Mouse (Mus musculus) E14TG2a.4 (cell line): ENCODE measurements at regions not wholly inside any gene's neighbourhood (a gene's known extent, or its start where the extent isn't known, plus 50 kb on each side); places are given as distances from the start of the nearest gene placed in this dataset.
A peak's percentile ranks its signal among the peaks of the same experiment; 100 is the strongest.

Source experiments
- H3K27me3 ChIP-seq: 2 replicates; pipeline ENCODE4 v1.6.1; 2014; ENCODE audit warnings: low read length, control low read depth; ENCODE audit not compliant: insufficient read depth
- H3K36me3 ChIP-seq: 2 replicates; pipeline ENCODE4 v1.6.1; 2014; ENCODE audit warnings: low read length, control low read depth; ENCODE audit not compliant: insufficient read depth
- H3K4me1 ChIP-seq: replicated peaks from 2 replicates; pipeline ENCODE4 v1.6.1; 2014; ENCODE audit warnings: low read depth, low read length, control low read depth
- H3K4me3 ChIP-seq: replicated peaks from 2 replicates; pipeline ENCODE4 v1.5.1; 2014; ENCODE audit warnings: mild to moderate bottlenecking, low read length
- H3K9me3 ChIP-seq: 2 replicates; pipeline ENCODE4 v1.6.1; 2014; ENCODE audit warnings: low read length, control low read depth
- CTCF ChIP-seq: conservative IDR thresholded peaks from 2 replicates; pipeline ENCODE4 v1.5.1; 2014; ENCODE audit warnings: low read length
- NANOG ChIP-seq: IDR thresholded peaks from 2 replicates; pipeline ENCODE4 v1.6.1; 2014; ENCODE audit warnings: borderline replicate concordance, low read length, mixed read lengths
- POU5F1 ChIP-seq: IDR thresholded peaks from 2 replicates; pipeline ENCODE4 v1.6.1; 2014; ENCODE audit warnings: low read length, borderline replicate concordance

- no peaks in the 10 kb centered on the region for H3K4me1 ChIP-seq
- no peaks in the 10 kb centered on the region for H3K9me3 ChIP-seq
- H3K4me3 ChIP-seq, result no peak overlapping the region
- no peaks in the 10 kb centered on the region for H3K27me3 ChIP-seq
- H3K36me3 ChIP-seq, result no peaks in the 10 kb centered on the region
- TF ChIP-seq CTCF (peak; percentile 18; the same call in 1 of the 2 replicates), POU5F1 (no peak), NANOG (no peak)
Measured at GRCm38 (mm10) chr11:18821384-18821783, 197.4 kb downstream of the Meis1 start.

- no peaks in the 10 kb centered on the region for H3K9me3 ChIP-seq
- H3K27me3 ChIP-seq, result no peaks in the 10 kb centered on the region
- no peak overlapping the region for H3K4me3 ChIP-seq
- no peak for TF ChIP-seq POU5F1
- no peak for TF ChIP-seq CTCF
- TF ChIP-seq NANOG, result no peak
- H3K36me3 ChIP-seq, result no peaks in the 10 kb centered on the region
- no peaks in the 10 kb centered on the region for H3K4me1 ChIP-seq
Measured at GRCm38 (mm10) chr11:18814110-18814509, 204.7 kb downstream of the Meis1 start.

- TF ChIP-seq NANOG (no peak), CTCF (no peak), POU5F1 (no peak)
Measured at GRCm38 (mm10) chr11:18767479-18767878, 251.3 kb downstream of the Meis1 start.

GRCm38 (mm10) chr11:18766458-18767016 lies 252.2 kb downstream of the Meis1 start:
- TF ChIP-seq POU5F1 (no peak), NANOG (no peak), CTCF (no peak)
- no peak overlapping the region for H3K4me3 ChIP-seq
- no peaks in the 10 kb centered on the region for H3K36me3 ChIP-seq
- no peaks in the 10 kb centered on the region for H3K9me3 ChIP-seq
- no peaks in the 10 kb centered on the region for H3K27me3 ChIP-seq
- H3K4me1 ChIP-seq, result no peaks in the 10 kb centered on the region

More at GRCm38 (mm10) chr11:18767479-18767878, 251.3 kb downstream of the Meis1 start:
- no peaks in the 10 kb centered on the region for H3K36me3 ChIP-seq
- no peak overlapping the region for H3K4me3 ChIP-seq
- no peaks in the 10 kb centered on the region for H3K4me1 ChIP-seq
- no peaks in the 10 kb centered on the region for H3K27me3 ChIP-seq
- no peaks in the 10 kb centered on the region for H3K9me3 ChIP-seq

GRCm38 (mm10) chr11:18758591-18759074 lies 260.2 kb downstream of the Meis1 start:
- TF ChIP-seq NANOG (no peak), CTCF (no peak), POU5F1 (no peak)
- Histone ChIP-seq H3K9me3 (no peaks in the 10 kb centered on the region), H3K4me3 (no peak overlapping the region), H3K27me3 (peaks cover 4% of the 10 kb centered on the region; the same call in 1 of the 2 replicates), H3K4me1 (no peaks in the 10 kb centered on the region; the same call in 1 of the 2 replicates), H3K36me3 (no peaks in the 10 kb centered on the region)

GRCm38 (mm10) chr11:18756576-18756975 lies 262.2 kb downstream of the Meis1 start:
- TF ChIP-seq CTCF, result no peak
- no peak for TF ChIP-seq POU5F1
- TF ChIP-seq NANOG, result no peak
- no peaks in the 10 kb centered on the region; the same call in 1 of the 2 replicates for H3K4me1 ChIP-seq
- no peak overlapping the region for H3K4me3 ChIP-seq
- H3K9me3 ChIP-seq, result no peaks in the 10 kb centered on the region
- H3K27me3 ChIP-seq, result peaks cover 7% of the 10 kb centered on the region; the same call in 1 of the 2 replicates
- no peaks in the 10 kb centered on the region for H3K36me3 ChIP-seq

- TF ChIP-seq CTCF, result no peak
- no peak for TF ChIP-seq POU5F1
- no peak for TF ChIP-seq NANOG
- Histone ChIP-seq H3K4me1 (no peaks in the 10 kb centered on the region; the same call in 1 of the 2 replicates), H3K27me3 (peaks cover 13% of the 10 kb centered on the region; the same call in 1 of the 2 replicates), H3K9me3 (no peaks in the 10 kb centered on the region), H3K4me3 (no peak overlapping the region), H3K36me3 (no peaks in the 10 kb centered on the region)
Measured at GRCm38 (mm10) chr11:18754732-18755525, 263.9 kb downstream of the Meis1 start.

GRCm38 (mm10) chr11:18753856-18754255 lies 264.9 kb downstream of the Meis1 start:
- Histone ChIP-seq H3K9me3 (no peaks in the 10 kb centered on the region), H3K27me3 (peaks cover 16% of the 10 kb centered on the region; the same call in 1 of the 2 replicates), H3K36me3 (no peaks in the 10 kb centered on the region), H3K4me1 (peaks cover 5% of the 10 kb centered on the region), H3K4me3 (no peak overlapping the region)
- no peak for TF ChIP-seq NANOG
- TF ChIP-seq CTCF, result no peak
- TF ChIP-seq POU5F1, result no peak

- Histone ChIP-seq H3K27me3 (peaks cover 16% of the 10 kb centered on the region; the same call in 1 of the 2 replicates), H3K9me3 (no peaks in the 10 kb centered on the region), H3K4me1 (peaks cover 9% of the 10 kb centered on the region), H3K36me3 (no peaks in the 10 kb centered on the region), H3K4me3 (no peak overlapping the region)
- no peak for TF ChIP-seq NANOG
- no peak for TF ChIP-seq POU5F1
- TF ChIP-seq CTCF, result no peak
Measured at GRCm38 (mm10) chr11:18753246-18753645, 265.5 kb downstream of the Meis1 start.
